Mouse (Mus musculus): Measurements from ENCODE around the gene Tmem29. TPM values are rescaled to one million over a fixed set of nuclear protein-coding genes. Genes with fewer than 3 reads are reported as not detected.

Gene Tmem29
- polyA plus RNA-seq, 2 experiments: 35.4 to 36.2 TPM

DNA sequence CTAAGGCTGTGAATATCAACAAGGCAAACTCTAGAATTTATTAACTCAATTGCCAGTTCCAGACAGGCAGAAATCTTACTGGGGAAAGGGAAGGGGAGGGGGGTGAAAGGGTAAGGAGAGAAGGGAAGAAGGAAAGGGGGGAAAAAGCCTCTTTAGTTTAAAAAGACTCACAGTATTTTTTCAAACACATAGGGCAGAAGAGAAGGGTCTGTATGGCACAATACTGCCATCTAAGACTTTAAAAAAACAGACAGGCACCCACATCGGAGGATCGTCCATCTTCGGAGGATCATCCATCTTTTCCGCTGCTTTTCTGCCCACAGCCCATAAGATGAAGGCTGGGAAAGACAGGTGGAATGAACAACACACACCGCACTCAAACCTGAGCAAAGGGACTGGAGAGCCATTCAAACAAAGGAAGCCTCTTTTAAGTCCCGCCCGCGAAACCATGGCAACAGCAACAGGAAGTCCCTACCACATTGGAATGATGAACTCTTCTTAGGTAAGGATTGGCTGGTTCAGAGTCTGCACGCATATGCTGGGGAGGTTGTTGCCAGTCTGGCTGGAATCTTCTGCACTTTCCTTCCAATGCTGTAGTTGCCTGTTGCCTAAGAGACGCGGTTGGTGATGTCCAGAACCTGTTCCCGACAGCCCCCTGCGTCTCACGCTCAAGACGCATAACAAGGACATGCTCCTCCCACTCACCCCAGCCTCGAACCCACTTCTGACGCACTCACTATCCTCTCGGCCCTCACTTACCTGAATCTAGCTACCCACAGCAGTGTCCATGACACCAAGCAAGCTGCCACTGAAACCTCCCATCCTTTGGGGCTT, 18.2 kb downstream of the Tmem29 start:
- H3K4me1 ChIP-seq (ENCODE audit: control insufficient read depth, insufficient read depth, low read length): no peaks in the 10 kb centered on the region
- no peak for TF ChIP-seq POLR2A (IDR thresholded peaks at IDR 0.05; ENCODE audit: borderline replicate concordance, extremely low read depth, insufficient read depth, insufficient read length)
- H3K9ac ChIP-seq (ENCODE audit: low read depth, low read length, severe bottlenecking): peak overlapping the region; percentile 49
- peak overlapping the region; percentile 67 for H3K27ac ChIP-seq (replicated peaks; ENCODE audit: low read depth, low read length)
- H3K4me2 ChIP-seq (replicated peaks; ENCODE audit: low read depth, low read length, severe bottlenecking): peak overlapping the region; percentile 48
- no peaks in the 10 kb centered on the region for H3K9me3 ChIP-seq (ENCODE audit: control insufficient read depth, low read length)
- DNase-seq (ENCODE audit: low spot score): peak; percentile 60
- peak; percentile 74 for ATAC-seq (ENCODE audit: low FRiP score, low read depth)
- no peaks in the 10 kb centered on the region for H3K36me3 ChIP-seq (ENCODE audit: control insufficient read depth, insufficient read depth, low read length)
- H3K4me3 ChIP-seq (replicated peaks; ENCODE audit: low read length): peak overlapping the region; percentile 33
- 25% methylated on average over 18 of the region's 18 CpGs for WGBS
- no peaks in the 10 kb centered on the region for H3K27me3 ChIP-seq (ENCODE audit: control insufficient read depth, insufficient read depth, low read length)

DNA sequence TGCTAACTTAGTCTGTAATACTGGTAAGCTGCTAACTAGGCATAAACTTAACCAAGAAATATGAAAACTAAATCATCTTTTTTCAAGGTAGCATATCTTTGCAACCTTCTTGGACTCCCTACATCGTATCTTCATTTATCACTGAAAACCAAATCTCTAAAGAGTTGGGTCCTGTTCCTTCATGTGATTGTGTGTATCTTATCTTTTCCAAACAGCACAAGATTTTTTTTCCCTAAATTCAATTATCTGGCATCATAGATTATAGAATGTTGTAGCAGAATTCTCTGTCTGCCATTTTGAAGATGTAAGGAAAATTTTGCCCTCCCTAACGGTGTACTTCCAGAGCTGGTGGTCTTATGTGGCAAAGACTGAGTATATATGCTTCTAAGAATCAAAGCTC, 22.6 kb downstream of the Tmem29 start:
- H3K4me3 ChIP-seq (replicated peaks; ENCODE audit: low read length): no peak overlapping the region
- no peaks in the 10 kb centered on the region for H3K36me3 ChIP-seq (ENCODE audit: control insufficient read depth, insufficient read depth, low read length)
- H3K4me1 ChIP-seq (ENCODE audit: control insufficient read depth, insufficient read depth, low read length): no peaks in the 10 kb centered on the region
- H3K9ac ChIP-seq (ENCODE audit: low read depth, low read length, severe bottlenecking): no peak overlapping the region
- ATAC-seq (ENCODE audit: low FRiP score, low read depth): no peak
- no peaks in the 10 kb centered on the region for H3K9me3 ChIP-seq (ENCODE audit: control insufficient read depth, low read length)
- no peak for TF ChIP-seq POLR2A (IDR thresholded peaks at IDR 0.05; ENCODE audit: borderline replicate concordance, extremely low read depth, insufficient read depth, insufficient read length)
- H3K27me3 ChIP-seq (ENCODE audit: control insufficient read depth, insufficient read depth, low read length): no peaks in the 10 kb centered on the region
- DNase-seq (ENCODE audit: low spot score): no peak
- no peak overlapping the region for H3K27ac ChIP-seq (replicated peaks; ENCODE audit: low read depth, low read length)
- H3K4me2 ChIP-seq (replicated peaks; ENCODE audit: low read depth, low read length, severe bottlenecking): no peak overlapping the region
- 90% methylated on average over 2 of the region's 2 CpGs for WGBS

DNA sequence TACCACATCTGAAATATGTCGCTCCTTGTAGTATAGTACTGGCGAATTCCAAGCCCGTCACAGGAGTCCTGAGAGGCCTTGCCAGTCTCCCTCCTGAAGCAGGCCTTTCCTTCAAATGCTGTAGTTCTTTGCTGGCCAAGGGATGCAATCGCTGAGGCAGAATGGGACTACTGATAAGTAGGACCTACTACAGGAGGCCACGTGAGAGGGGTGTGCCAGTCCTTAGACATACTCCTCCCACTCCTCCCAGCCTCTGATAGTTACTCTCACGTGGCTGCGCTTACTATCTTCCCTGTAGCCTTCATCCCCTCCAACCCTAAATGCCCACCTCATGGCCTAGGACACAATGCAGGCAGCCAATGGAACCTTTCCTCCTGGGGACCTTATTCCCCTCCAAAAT, 23.6 kb downstream of the Tmem29 start:
- H3K36me3 ChIP-seq (ENCODE audit: control insufficient read depth, insufficient read depth, low read length): no peaks in the 10 kb centered on the region
- H3K27ac ChIP-seq (replicated peaks; ENCODE audit: low read depth, low read length): no peak overlapping the region
- H3K4me3 ChIP-seq (replicated peaks; ENCODE audit: low read length): no peak overlapping the region
- no peaks in the 10 kb centered on the region for H3K4me1 ChIP-seq (ENCODE audit: control insufficient read depth, insufficient read depth, low read length)
- no peak for TF ChIP-seq POLR2A (IDR thresholded peaks at IDR 0.05; ENCODE audit: borderline replicate concordance, extremely low read depth, insufficient read depth, insufficient read length)
- H3K4me2 ChIP-seq (replicated peaks; ENCODE audit: low read depth, low read length, severe bottlenecking): no peak overlapping the region
- ATAC-seq (ENCODE audit: low FRiP score, low read depth) (no peak), DNase-seq (ENCODE audit: low spot score) (no peak)
- H3K9ac ChIP-seq (ENCODE audit: low read depth, low read length, severe bottlenecking): no peak overlapping the region
- no peaks in the 10 kb centered on the region for H3K27me3 ChIP-seq (ENCODE audit: control insufficient read depth, insufficient read depth, low read length)
- WGBS: 81% methylated on average over 7 of the region's 7 CpGs
- no peaks in the 10 kb centered on the region for H3K9me3 ChIP-seq (ENCODE audit: control insufficient read depth, low read length)

DNA sequence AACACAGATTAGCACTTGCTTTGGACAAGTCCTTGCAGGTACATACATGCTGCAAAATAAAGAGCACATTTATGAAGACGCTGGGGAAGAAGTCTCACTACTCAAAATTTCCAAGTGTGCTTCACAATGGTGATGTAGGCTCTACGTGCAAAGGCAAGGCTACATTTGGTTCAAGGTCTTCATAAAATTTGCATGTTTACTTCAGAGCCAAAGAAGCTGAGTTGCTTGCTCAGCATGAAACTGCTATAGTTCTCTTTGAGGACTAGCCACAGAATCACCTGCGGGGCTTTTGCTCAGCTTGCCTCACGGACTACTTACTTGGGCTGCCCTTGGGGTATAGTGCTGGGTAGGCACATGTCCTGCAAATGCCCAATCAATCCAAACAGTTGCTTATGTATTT, 45.4 kb downstream of the Tmem29 start:
- Histone ChIP-seq H3K4me1 (ENCODE audit: control insufficient read depth, insufficient read depth, low read length) (no peaks in the 10 kb centered on the region), H3K9me3 (ENCODE audit: control insufficient read depth, low read length) (no peaks in the 10 kb centered on the region), H3K27ac (replicated peaks; ENCODE audit: low read depth, low read length) (no peak overlapping the region), H3K36me3 (ENCODE audit: control insufficient read depth, insufficient read depth, low read length) (no peaks in the 10 kb centered on the region), H3K4me3 (replicated peaks; ENCODE audit: low read length) (no peak overlapping the region), H3K27me3 (ENCODE audit: control insufficient read depth, insufficient read depth, low read length) (no peaks in the 10 kb centered on the region), H3K4me2 (replicated peaks; ENCODE audit: low read depth, low read length, severe bottlenecking) (no peak overlapping the region), H3K9ac (ENCODE audit: low read depth, low read length, severe bottlenecking) (no peak overlapping the region)
- WGBS: 91% methylated on average over 4 of the region's 4 CpGs
- no peak for TF ChIP-seq POLR2A (IDR thresholded peaks at IDR 0.05; ENCODE audit: borderline replicate concordance, extremely low read depth, insufficient read depth, insufficient read length)
- DNase-seq (ENCODE audit: low spot score) (no peak), ATAC-seq (ENCODE audit: low FRiP score, low read depth) (no peak)

Other genes starting within 250 kb of the Tmem29 start
- gene Alas2, start 88.2 kb upstream of the Tmem29 start, polyA plus RNA-seq (2012; rRNA removed): 24.3 and 28.4 TPM in 2 replicates
- 42.4 and 63.0 TPM in 2 replicates for gene Alas2, start 88.2 kb upstream of the Tmem29 start, polyA plus RNA-seq (2014; fragmentation: Nextera tagmentation; extraction: Ambion mirVana)
- 7.4 and 7.7 TPM in 2 replicates for gene Pfkfb1, start 129.1 kb upstream of the Tmem29 start, polyA plus RNA-seq (2012; rRNA removed)
- 4.5 and 5.5 TPM in 2 replicates for gene Pfkfb1, start 129.1 kb upstream of the Tmem29 start, polyA plus RNA-seq (2014; fragmentation: Nextera tagmentation; extraction: Ambion mirVana)
- 25.5 and 27.9 TPM in 2 replicates for gene Apex2, start 130.7 kb upstream of the Tmem29 start, polyA plus RNA-seq (2012; rRNA removed)
- gene Apex2, start 130.7 kb upstream of the Tmem29 start, polyA plus RNA-seq (2014; fragmentation: Nextera tagmentation; extraction: Ambion mirVana): 17.8 and 20.4 TPM in 2 replicates
- 53.9 and 71.4 TPM in 2 replicates for gene Tro, start 198.4 kb upstream of the Tmem29 start, polyA plus RNA-seq (2012; rRNA removed)
- gene Tro, start 198.4 kb upstream of the Tmem29 start, polyA plus RNA-seq (2014; fragmentation: Nextera tagmentation; extraction: Ambion mirVana): 36.8 and 37.5 TPM in 2 replicates

Measured in limb, embryonic 14.5 days (tissue).